Mouse (Mus musculus) left cerebral cortex, adult 6 months (tissue): ENCODE data around the gene Olfr332. TPM values are rescaled to one million over a fixed set of nuclear protein-coding genes. Genes with fewer than 3 reads are reported as not detected.

Experiments
- long read RNA-seq, 2 experiments: library from polyadenylated mRNA; unstranded; transcript quantifications; one replicate each; pipeline ENCODE4 v2.0.0; 2019 to 2020
- polyA plus RNA-seq: library from polyadenylated mRNA; unstranded; fragments of <200 nt; fragmentation: Nextera tagmentation; gene quantifications from 2 replicates; pipeline ENCODE4 v1.2.3, GENCODE M21; 2021

The Olfr332 gene
- polyA plus RNA-seq = not detected in 2 replicates
- long read RNA-seq, experiment 1 = 0 reads
- long read RNA-seq, experiment 2 = 0 reads

DNA sequence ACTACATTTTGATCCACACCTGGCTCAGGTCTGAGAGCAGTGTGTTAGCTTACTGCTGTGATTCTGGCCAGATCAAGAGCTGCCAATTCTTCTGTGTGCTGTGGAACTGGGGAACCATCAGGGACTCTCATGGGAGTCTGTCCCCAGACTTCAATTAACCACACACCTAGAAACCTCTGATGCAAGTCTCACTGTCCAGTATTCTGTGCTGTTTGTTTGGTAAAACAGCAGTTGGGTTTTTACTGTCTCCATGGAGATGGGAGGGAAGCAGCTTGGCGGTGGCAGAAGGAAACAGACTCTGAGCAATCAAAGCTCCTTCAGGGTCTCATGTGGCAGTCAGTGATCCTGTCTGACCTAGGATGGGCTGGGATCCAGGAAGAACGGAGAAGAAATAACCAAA lies at the start of gene Olfr332:
TSS of gene Olfr332 (minus strand) at position 101 of the 400 bp plus-strand sequence.

GRCm38 (mm10) chr11:58534736-58535135 lies 42.4 kb upstream of the Olfr332 start, which contains the start of gene Olfr330:
Gene Olfr330, minus strand, starts transcription at chr11:58534836.

DNA sequence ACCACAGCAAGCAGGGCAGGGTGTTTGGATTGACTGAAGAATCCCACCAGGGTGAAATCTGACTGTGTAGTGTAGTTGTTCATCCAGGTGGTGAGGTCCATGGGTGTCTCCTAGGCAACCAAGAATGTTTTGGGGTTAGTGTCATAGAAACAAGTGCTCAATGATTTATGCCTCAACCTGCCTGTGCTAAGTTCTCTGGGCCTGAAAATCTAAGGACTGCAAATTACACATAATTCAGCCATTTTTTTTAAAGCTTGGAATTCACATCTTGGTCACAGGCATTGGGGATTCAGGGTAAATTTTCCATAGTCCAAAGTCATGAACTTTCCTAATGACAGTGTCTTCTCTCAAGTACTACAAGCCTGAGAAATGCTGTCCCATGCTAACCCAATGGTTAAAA lies 10.1 kb upstream of the Olfr332 start, which contains the start of gene Olfr331:
TSS of gene Olfr331 (minus strand) at position 101 of the 400 bp plus-strand sequence.

DNA sequence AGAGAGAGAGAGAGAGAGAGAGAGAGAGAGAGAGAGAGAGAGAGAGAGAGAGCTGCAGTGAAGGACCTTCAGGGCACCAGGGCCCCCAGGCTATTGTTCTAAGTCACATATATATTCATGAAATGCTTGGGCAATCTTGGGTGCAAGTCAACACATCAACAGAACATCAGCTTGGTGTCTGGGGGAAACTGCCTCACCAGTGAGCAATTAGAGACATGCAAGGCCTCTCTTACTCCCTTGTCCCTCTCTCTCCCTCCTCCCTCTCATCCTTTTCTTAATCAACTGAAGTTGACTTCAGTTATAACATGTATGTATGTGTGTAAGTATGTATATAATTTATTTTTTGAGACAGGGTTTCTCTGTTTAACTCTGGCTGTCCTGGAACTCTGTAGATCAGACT lies 30.2 kb downstream of the Olfr332 start, which contains the start of gene Olfr30:
TSS of gene Olfr30 (minus strand) at position 101 of the 400 bp plus-strand sequence.

GRCm38 (mm10) chr11:58452759-58453158 lies 39.6 kb downstream of the Olfr332 start, which contains the start of gene Lypd9:
Gene Lypd9, minus strand, starts transcription at chr11:58452923.

Other genes starting within 250 kb of the Olfr332 start
- not detected in 2 replicates for gene 4930438A08Rik, start 217.8 kb downstream of the Olfr332 start, polyA plus RNA-seq
- gene Zfp692, start 185.5 kb downstream of the Olfr332 start, polyA plus RNA-seq = 7.0 and 7.2 TPM in 2 replicates
- gene Zfp672, start 162.2 kb downstream of the Olfr332 start, polyA plus RNA-seq = 34.9 and 35.5 TPM in 2 replicates
- 19.7 and 25.5 TPM in 2 replicates for gene Sh3bp5l, start 161.8 kb downstream of the Olfr332 start, polyA plus RNA-seq
- gene Lypd8, start 113.5 kb downstream of the Olfr332 start, polyA plus RNA-seq = not detected in 2 replicates
- not detected in 2 replicates for gene 1810065E05Rik, start 71.4 kb downstream of the Olfr332 start, polyA plus RNA-seq
- gene Gm12253, start 60.0 kb downstream of the Olfr332 start, polyA plus RNA-seq = not detected in 2 replicates
- gene Lypd9, start 39.6 kb downstream of the Olfr332 start, polyA plus RNA-seq = not detected in 2 replicates
- not detected in 2 replicates for gene Olfr30, start 30.3 kb downstream of the Olfr332 start, polyA plus RNA-seq
- not detected in 2 replicates for gene Olfr331, start 10.0 kb upstream of the Olfr332 start, polyA plus RNA-seq
- not detected in 2 replicates for gene Olfr330, start 42.3 kb upstream of the Olfr332 start, polyA plus RNA-seq
- not detected in 2 replicates for gene Olfr329-ps, start 53.9 kb upstream of the Olfr332 start, polyA plus RNA-seq
- not detected in 2 replicates for gene Olfr328, start 63.1 kb upstream of the Olfr332 start, polyA plus RNA-seq
- not detected in 2 replicates for gene Olfr224, start 78.0 kb upstream of the Olfr332 start, polyA plus RNA-seq
- gene Olfr325, start 85.2 kb upstream of the Olfr332 start, polyA plus RNA-seq = not detected in 2 replicates
- not detected in 2 replicates for gene Olfr324, start 102.6 kb upstream of the Olfr332 start, polyA plus RNA-seq
- not detected in 2 replicates for gene 2210407C18Rik, start 123.5 kb upstream of the Olfr332 start, polyA plus RNA-seq
- gene Olfr323, start 137.9 kb upstream of the Olfr332 start, polyA plus RNA-seq = not detected in 2 replicates
- not detected in 2 replicates for gene Trim58, start 147.9 kb upstream of the Olfr332 start, polyA plus RNA-seq
- gene Olfr322, start 166.2 kb upstream of the Olfr332 start, polyA plus RNA-seq = not detected in 2 replicates
- not detected in 2 replicates for gene Olfr320, start 188.5 kb upstream of the Olfr332 start, polyA plus RNA-seq
- not detected in 2 replicates for gene Olfr319, start 206.6 kb upstream of the Olfr332 start, polyA plus RNA-seq
- gene Olfr318, start 231.5 kb upstream of the Olfr332 start, polyA plus RNA-seq = not detected in 2 replicates
- not detected in 2 replicates for gene Olfr317, start 246.7 kb upstream of the Olfr332 start, polyA plus RNA-seq